9 mouse cellular contexts compared by ENCODE assay signal in genomic region chr17:15823838-15824237, GRCm38 (mm10). TPM values are rescaled to one million over a fixed set of nuclear protein-coding genes. Genes with fewer than 3 reads are reported as not detected.
DNase-seq lines count a peak whose midpoint lies in the region; ATAC-seq and TF ChIP-seq lines count a peak whose summit lies in the region.
"Had no signal": no experiment of that assay in that cellular context is flagged by ENCODE, and none has a peak within 500 bp of the region (broad histone marks: within the 10 kb centered on the region; RNA-seq: fewer than 3 reads in every experiment).

No protein-coding gene starts in this region.

- no peaks in the 10 kb centered on the region for H3K9me3 ChIP-seq in liver, embryonic 12.5 days (replicated peaks)
- H3K9me3 ChIP-seq in liver, postnatal 0 days (ENCODE audit: low read length): no peaks in the 10 kb centered on the region
- H3K9me3 ChIP-seq in forebrain, embryonic 12.5 days: no peaks in the 10 kb centered on the region
- H3K9me3 ChIP-seq in intestine, postnatal 0 days (ENCODE audit: control insufficient read depth): no peaks in the 10 kb centered on the region
- H3K9me3 ChIP-seq in stomach, embryonic 14.5 days (ENCODE audit: control insufficient read depth, low read depth, low read length): no peaks in the 10 kb centered on the region

- no peak for DNase-seq in liver, postnatal 0 days
- no peak for DNase-seq in right cerebral cortex, postnatal 10 days (ENCODE audit: low spot score in 2 of 2)
- no peak for DNase-seq in kidney, adult 8-10 months
- DNase-seq: thymus, adult 2 months had no signal

- ATAC-seq in liver, embryonic 12.5 days: no peak
- ATAC-seq in liver, postnatal 0 days: no peak
- no peak for ATAC-seq in forebrain, embryonic 12.5 days (ENCODE audit: low FRiP score)
- no peak for ATAC-seq in intestine, postnatal 0 days
- ATAC-seq in stomach, embryonic 14.5 days (ENCODE audit: insufficient number of reproducible peaks, insufficient read depth, low FRiP score, low read depth): no peak

- H3K36me3 ChIP-seq in liver, embryonic 12.5 days: no peaks in the 10 kb centered on the region
- H3K36me3 ChIP-seq in liver, postnatal 0 days (replicated peaks; ENCODE audit: insufficient read depth, low read length): no peaks in the 10 kb centered on the region
- H3K36me3 ChIP-seq in forebrain, embryonic 12.5 days (replicated peaks): peaks cover 22% of the 10 kb centered on the region
- peaks cover 9% of the 10 kb centered on the region; the same call in 1 of the 2 replicates for H3K36me3 ChIP-seq in intestine, postnatal 0 days (ENCODE audit: control insufficient read depth, insufficient read depth)
- peaks cover 18% of the 10 kb centered on the region for H3K36me3 ChIP-seq in stomach, embryonic 14.5 days (ENCODE audit: control insufficient read depth, insufficient read depth, low read length)

- peak overlapping the region; percentile 59; the same call in 1 of the 2 replicates for H3K4me3 ChIP-seq in liver, embryonic 12.5 days
- H3K4me3 ChIP-seq in liver, postnatal 0 days (ENCODE audit: low read depth, low read length): no peak overlapping the region
- peak overlapping the region; percentile 97 for H3K4me3 ChIP-seq in forebrain, embryonic 12.5 days (replicated peaks)
- peak overlapping the region; percentile 92 for H3K4me3 ChIP-seq in intestine, postnatal 0 days (ENCODE audit: low read depth, low read length)
- peak overlapping the region; percentile 99 for H3K4me3 ChIP-seq in stomach, embryonic 14.5 days (ENCODE audit: low read depth, low read length)

- TF ChIP-seq EP300 in liver, postnatal 0 days (IDR thresholded peaks at IDR 0.05; ENCODE audit: low read depth): no peak

- H3K4me2 ChIP-seq in liver, embryonic 12.5 days: 0 out of 2 replicates have a peak overlapping the region, but pooled peaks have one; percentile 65
- H3K4me2 ChIP-seq in liver, postnatal 0 days (ENCODE audit: low read depth, low read length): no peak overlapping the region
- H3K4me2 ChIP-seq in forebrain, embryonic 12.5 days: peak overlapping the region; percentile 82
- peak overlapping the region; percentile 92 for H3K4me2 ChIP-seq in intestine, postnatal 0 days (replicated peaks; ENCODE audit: low read depth)
- peak overlapping the region; percentile 61 for H3K4me2 ChIP-seq in stomach, embryonic 14.5 days (replicated peaks; ENCODE audit: low read depth, low read length)

- TF ChIP-seq CTCF in liver, postnatal 0 days (IDR thresholded peaks at IDR 0.05; ENCODE audit: low read depth): no peak
- no peak for TF ChIP-seq CTCF in intestine, postnatal 0 days (IDR thresholded peaks at IDR 0.05; ENCODE audit: low read depth)

- peaks cover 12% of the 10 kb centered on the region for H3K4me1 ChIP-seq in liver, embryonic 12.5 days
- peaks cover 14% of the 10 kb centered on the region for H3K4me1 ChIP-seq in liver, postnatal 0 days (ENCODE audit: insufficient read depth)
- peaks cover 46% of the 10 kb centered on the region for H3K4me1 ChIP-seq in forebrain, embryonic 12.5 days
- H3K4me1 ChIP-seq in intestine, postnatal 0 days (replicated peaks; ENCODE audit: control insufficient read depth, insufficient read depth, low read length): no peaks in the 10 kb centered on the region
- H3K4me1 ChIP-seq in stomach, embryonic 14.5 days (ENCODE audit: control insufficient read depth, insufficient read depth, low read length): peaks cover 32% of the 10 kb centered on the region; the same call in 1 of the 2 replicates

- WGBS in liver, embryonic 12.5 days (ENCODE audit: insufficient replicate concordance): 50% methylated on average over 3 of the region's 3 CpGs
- WGBS in liver, postnatal 0 days (ENCODE audit: insufficient replicate concordance): 57% methylated on average over 3 of the region's 3 CpGs
- 41% methylated on average over 3 of the region's 3 CpGs for WGBS in forebrain, embryonic 12.5 days
- 51% methylated on average over 3 of the region's 3 CpGs for WGBS in intestine, postnatal 0 days
- WGBS in stomach, embryonic 14.5 days: 22% methylated on average over 3 of the region's 3 CpGs

- peaks cover 61% of the 10 kb centered on the region for H3K27me3 ChIP-seq in liver, embryonic 12.5 days (replicated peaks)
- peaks cover 44% of the 10 kb centered on the region for H3K27me3 ChIP-seq in liver, postnatal 0 days (ENCODE audit: insufficient read depth, low read length)
- H3K27me3 ChIP-seq in forebrain, embryonic 12.5 days: no peaks in the 10 kb centered on the region
- H3K27me3 ChIP-seq in intestine, postnatal 0 days (replicated peaks; ENCODE audit: control insufficient read depth, insufficient read depth, low read length): no peaks in the 10 kb centered on the region
- no peaks in the 10 kb centered on the region for H3K27me3 ChIP-seq in stomach, embryonic 14.5 days (ENCODE audit: control insufficient read depth, insufficient read depth, low read length)

- no peak overlapping the region for H3K27ac ChIP-seq in liver, embryonic 12.5 days
- no peak overlapping the region for H3K27ac ChIP-seq in liver, postnatal 0 days (ENCODE audit: low read depth)
- peak overlapping the region; percentile 63 for H3K27ac ChIP-seq in forebrain, embryonic 12.5 days
- no peak overlapping the region for H3K27ac ChIP-seq in intestine, postnatal 0 days (ENCODE audit: low read depth, low read length)
- H3K27ac ChIP-seq in stomach, embryonic 14.5 days (ENCODE audit: low read length): peak overlapping the region; percentile 97
- H3K27ac ChIP-seq: macrophage had no signal

- H3K9ac ChIP-seq in liver, embryonic 12.5 days: no peak overlapping the region
- H3K9ac ChIP-seq in liver, postnatal 0 days (replicated peaks): no peak overlapping the region
- peak overlapping the region; percentile 97 for H3K9ac ChIP-seq in forebrain, embryonic 12.5 days
- H3K9ac ChIP-seq in intestine, postnatal 0 days (ENCODE audit: low read depth, low read length): no peak overlapping the region
- H3K9ac ChIP-seq in stomach, embryonic 14.5 days (replicated peaks; ENCODE audit: low read depth, low read length): peak overlapping the region; percentile 96

RNA-seq across cellular contexts. Expression of gene Rgmb, which starts 7.0 kb away (rescaled TPM):
- polyA plus RNA-seq in liver, embryonic 12.5 days (2016; fragmentation: Nextera tagmentation; extraction: Ambion mirVana): 2.7 and 3.1 TPM in 2 replicates
- polyA plus RNA-seq in liver, postnatal 0 days (2015; fragmentation: Nextera tagmentation; extraction: Ambion mirVana): 1.3 and 1.6 TPM in 2 replicates
- polyA plus RNA-seq in forebrain, embryonic 12.5 days (2016; fragmentation: Nextera tagmentation; extraction: Ambion mirVana): 65.1 and 70.8 TPM in 2 replicates
- 27.7 and 33.8 TPM in 2 replicates for polyA plus RNA-seq in intestine, postnatal 0 days (2015; fragmentation: Nextera tagmentation; extraction: Ambion mirVana)
- 64.0 and 74.5 TPM in 2 replicates for polyA plus RNA-seq in stomach, embryonic 14.5 days (2014; fragmentation: Nextera tagmentation; extraction: Ambion mirVana)

Comparison
In these comparisons a context has a peak if more than half of its experiments do, and no peak if none do; other contexts are left out.
1. H3K27ac ChIP-seq: peak in forebrain, embryonic 12.5 days (single experiment) and stomach, embryonic 14.5 days (single experiment); none in liver, embryonic 12.5 days (single experiment), liver, postnatal 0 days (single experiment) and intestine, postnatal 0 days (single experiment).
2. H3K9ac ChIP-seq: peak in forebrain, embryonic 12.5 days (single experiment) and stomach, embryonic 14.5 days (single experiment); none in liver, embryonic 12.5 days (single experiment), liver, postnatal 0 days (single experiment) and intestine, postnatal 0 days (single experiment).